Mouse (Mus musculus) right cerebral cortex, postnatal 10 days (tissue): ENCODE results near the gene Ube2c.
A peak's percentile ranks its signal among the peaks of the same experiment; 100 is the strongest.
"Not testable (repeated sequence)": the region's sequence is repeated elsewhere in the genome, so short reads cannot be mapped to it uniquely, and the experiment has no call there.

Experiments
- DNase-seq, 2 experiments: peaks; one replicate each; pipeline ENCODE4 v3.0.0; 2021; ENCODE audit warnings: low spot score in 2 of 2

Gene Ube2c

DNA sequence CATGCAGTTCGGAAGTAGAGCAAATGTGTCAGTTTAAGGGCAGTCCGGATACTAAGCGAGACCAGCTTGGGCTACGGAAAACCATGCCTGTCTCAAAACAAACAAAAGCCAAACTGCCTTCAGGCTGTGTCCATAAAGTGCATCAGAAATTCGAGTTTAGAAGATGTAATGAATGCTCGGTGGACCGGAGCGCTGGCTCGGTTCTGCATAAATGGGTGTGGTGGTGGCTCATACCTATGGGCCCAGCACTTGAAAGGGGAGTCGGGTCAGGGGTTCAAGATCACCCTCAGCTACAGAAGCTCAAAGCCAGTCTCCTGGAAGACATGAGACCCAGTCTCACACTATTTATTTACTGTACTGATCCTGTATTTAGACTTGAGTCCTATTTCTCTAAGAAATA is 18.1 kb downstream of the Ube2c start:
- no peak for DNase-seq

DNA sequence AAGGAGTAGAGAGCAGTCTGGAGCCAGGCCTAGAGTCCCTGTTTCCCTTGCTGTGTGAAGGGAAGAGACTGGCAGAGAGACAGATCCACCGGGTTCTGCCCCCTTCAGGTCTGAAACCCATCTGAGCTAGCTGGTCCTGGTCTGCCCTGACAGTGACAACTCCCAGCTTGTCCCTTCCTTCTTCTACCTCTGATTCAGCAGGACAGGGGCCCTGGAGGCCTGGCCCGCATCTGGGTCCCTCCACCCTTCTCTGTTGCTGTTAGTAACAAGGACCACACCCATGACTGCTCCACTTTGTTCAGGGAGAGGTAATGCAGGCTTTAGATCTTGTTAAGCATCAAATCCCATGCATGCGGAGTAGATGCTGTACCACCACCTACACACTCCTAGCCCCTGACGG is 18.7 kb downstream of the Ube2c start:
- no peak for DNase-seq

DNA sequence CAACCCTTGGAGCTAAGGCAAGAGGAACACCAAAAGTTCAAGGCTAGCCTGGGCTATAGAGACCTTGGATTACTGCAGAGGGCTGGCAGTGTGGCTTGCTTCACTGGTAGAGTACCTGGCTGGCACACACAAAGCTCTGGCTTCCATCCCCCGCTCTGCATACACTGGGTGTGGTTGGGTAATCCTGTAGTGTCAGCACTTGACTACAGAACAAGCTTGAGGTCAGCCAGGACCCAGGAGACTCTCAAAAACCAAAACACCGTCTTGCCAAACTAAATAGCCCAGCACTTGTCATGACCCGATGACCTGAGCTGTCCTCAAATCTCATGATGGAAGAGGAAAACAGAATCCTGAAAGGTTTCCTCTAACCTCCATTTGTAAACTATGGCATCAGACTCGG is 20.8 kb downstream of the Ube2c start:
- DNase-seq: no peak

DNA sequence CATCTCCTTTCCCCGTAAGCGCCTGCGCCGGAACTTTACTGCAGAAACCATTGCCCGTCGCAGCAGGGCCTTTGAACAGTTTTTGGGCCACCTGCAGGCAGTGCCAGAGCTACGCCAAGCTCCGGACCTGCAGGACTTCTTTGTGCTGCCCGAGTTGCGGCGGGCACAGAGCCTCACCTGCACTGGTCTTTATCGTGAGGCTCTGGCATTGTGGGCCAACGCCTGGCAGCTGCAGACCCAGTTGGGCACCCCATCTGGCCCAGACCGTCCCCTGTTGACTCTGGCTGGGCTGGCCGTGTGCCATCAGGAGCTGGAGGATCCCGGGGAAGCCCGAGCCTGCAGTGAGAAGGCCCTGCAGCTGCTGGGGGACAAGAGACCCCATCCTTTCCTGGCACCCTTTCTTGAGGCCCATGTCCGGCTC is 22.2 kb downstream of the Ube2c start:
- no peak for DNase-seq

DNA sequence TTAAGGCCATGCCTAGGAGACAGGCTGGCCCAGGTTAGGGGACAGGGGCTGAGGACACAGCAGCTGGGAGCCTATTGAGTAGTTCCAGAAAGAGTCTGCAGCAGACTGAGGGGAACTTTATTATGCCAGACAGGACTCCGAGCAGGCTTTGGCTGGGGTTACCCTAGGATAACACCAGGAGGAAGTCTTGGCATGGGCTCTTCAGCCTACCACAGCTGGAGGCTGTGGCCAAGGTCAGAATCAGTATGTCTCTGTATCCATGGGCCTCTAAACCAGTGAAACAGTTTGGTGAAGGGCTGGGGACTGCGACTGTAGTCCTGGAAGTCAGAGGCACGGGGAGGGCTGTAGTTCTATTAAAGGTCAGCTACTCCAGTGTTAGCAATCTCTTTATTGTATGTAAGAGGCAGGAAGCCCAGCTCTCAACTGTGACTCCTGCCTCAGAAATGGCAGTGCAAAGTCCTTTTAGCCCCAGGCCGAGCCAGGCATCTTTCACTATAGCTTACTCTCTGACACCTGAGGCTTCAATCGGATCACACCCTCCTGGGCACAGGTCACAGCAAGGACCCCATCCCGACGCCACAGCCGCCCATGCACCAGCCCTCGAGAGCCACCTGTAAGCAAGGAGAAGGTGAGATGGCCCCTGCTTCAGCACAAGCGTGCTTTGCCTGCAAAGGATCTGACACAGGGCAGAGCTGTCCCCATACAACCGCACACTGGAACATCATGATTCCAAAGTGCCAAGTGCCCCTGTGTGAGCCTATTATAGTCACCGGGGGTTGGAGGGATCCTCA is 22.9 kb downstream of the Ube2c start:
- DNase-seq: no peak

DNA sequence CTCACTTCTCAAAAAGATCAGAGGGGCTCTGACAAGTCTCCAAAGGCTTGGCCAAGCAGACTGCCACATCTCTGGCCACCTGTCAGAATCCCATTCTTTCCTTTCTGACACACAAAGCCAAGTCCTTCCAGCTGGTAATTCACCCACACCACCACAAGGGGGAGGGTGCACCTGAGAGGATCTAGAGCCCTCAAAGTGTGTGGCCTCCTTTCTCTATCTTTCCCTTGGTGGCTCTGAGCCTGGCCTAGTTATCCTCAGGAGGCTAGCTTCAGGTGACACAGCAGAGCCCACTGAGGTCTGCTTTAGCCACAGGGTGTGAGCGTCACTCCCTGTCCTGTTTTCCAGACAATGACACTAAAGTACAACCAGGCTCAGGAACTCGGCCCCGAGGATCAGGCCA is 23.5 kb downstream of the Ube2c start:
- peak; percentile 47 to 60 for DNase-seq

DNA sequence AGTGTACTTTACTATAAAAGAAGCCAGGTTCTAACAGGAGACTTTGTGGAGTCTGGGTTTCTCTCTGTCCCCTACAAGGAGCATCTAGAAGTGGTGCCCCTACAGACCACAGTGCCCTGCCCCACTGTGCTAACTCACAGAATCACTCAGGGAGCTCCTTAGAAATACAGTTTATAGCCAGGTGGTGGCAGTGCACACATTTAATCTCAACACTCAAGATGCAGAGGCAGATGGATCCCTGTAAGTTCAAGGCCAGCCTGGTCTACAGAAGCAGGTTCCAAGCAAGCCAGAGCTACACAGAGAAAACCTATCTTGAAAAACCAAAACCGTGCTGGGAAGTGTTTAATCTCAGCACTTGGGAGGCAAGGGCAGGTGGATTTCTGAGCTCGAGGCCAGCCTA is 24.1 kb downstream of the Ube2c start:
- no peak for DNase-seq

DNA sequence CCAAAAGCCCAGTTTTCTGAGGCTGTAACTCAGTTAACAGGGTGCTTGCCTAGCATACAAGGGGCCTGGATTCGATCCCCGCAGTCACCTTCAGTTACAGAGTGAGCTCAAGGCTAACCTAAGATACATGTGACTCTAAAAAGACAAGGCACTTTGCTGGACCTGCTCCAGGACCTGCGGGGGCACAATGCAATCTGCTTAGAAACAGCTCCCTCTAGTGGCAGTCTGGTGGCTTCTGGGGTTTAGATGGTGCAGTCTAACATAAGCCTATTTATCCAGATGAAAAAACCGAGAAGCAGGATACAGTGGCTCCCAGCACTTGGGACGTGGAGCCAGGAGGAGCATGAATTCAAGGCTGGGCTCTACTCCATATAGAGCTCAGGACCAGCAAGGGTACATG is 24.6 kb downstream of the Ube2c start:
- peak; percentile 89 to 90 for DNase-seq

DNA sequence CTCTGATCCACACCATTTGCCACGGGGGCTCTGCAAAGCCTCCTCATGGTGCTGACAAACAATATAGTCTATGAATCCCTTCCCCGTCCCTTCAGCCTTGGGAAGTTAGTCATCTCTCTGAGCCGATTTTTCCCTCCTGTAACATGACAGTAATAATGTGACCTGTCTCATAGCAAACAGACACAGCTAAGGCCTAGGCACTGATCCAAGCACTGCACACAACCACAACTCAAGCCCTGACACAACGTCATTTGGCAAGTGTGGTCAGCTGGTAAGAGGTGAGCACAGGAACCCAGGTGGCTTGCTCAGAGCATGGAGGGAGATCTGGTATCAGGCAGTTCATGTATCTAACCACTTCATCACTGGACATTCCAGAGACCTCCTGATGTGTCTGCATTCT is 26.2 kb downstream of the Ube2c start:
- DNase-seq: no peak

DNA sequence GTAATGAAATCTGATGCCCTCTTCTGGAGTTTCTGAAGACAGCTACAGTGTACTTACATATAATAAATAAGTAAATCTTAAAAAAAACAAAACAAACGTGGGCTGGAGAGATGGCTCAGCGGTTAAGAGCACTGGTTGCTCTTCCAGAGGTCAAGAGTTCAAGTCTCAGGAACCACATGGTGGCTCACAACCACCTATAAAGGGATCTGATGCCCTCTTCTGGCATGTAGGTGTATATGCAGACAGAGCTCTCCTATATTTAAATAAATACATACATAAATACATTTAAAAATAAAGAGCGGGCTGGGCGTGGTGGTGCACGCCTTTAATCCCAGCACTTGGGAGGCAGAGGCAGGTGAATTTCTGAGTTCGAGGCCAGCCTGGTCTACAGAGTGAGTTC is 28.9 kb downstream of the Ube2c start:
- DNase-seq: not testable (repeated sequence)

DNA sequence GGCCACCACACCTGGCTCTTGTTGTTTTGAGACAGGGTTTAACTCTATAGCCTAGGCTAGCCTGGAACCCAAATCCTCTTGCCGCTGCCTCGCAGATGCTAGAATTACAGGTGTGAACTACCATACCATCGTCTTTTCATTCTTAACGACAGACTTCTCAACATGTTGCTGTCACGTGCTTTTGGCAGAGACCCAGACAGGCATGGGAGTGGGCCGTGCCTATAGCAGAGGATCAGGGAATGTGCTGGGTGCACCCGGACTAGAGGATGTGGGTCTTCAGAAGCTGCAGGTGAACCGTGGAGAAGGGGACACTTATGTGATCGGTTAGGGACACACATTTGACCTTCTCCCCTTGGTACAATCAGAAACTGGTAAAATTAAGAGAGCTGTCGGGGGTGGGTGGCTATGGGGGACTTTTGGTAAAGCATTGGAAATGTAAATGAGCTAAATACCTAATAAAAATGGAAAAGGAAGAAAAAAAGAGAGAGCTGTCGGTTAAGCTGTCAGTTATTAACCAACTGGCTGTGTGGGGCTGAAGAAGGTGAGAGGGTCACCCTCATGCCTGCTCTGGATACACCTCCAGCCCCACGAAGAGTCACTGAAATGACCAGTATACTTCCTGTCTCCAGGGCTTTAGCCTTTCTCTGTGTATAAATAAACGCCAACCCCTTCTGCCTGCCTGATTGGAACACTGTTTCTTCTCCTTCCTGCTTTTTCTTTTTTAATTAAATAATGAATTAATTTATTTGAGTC is 30.7 kb downstream of the Ube2c start:
- DNase-seq: no peak

DNA sequence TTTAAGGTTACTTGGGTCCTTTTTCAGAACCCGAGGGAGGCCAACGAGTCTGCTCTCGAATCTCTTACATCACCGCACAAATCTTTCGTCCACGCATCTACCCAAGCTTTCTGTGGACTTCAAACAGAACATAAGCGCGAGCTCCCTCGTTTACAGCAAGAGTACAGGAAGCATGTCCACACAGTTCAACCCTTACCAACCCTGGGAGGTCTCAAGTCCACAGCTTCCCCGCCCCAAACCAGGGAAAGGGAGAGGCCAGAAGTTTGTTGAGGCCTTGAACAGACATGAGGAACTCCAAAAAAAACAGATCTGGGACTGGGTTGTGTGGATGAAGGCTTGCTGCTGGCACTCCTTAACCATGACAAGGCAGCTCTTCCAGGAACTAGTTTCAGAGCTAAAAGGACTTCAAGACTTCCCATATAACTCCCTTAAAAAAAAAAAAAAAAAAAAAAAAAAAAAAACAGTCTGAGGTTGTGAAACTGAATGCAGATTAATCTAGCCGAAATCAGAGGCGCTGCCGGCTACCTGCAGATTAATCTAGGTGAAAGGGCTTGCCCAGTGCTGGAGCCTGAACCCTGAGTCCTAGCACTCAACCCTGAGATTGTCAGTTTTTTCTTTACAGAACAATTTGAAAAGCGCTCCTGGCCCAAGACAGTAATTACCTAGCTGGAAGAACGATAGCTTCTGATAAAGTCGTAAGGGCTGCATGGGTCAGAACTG is 33.7 kb downstream of the Ube2c start:
- DNase-seq: no peak

DNA sequence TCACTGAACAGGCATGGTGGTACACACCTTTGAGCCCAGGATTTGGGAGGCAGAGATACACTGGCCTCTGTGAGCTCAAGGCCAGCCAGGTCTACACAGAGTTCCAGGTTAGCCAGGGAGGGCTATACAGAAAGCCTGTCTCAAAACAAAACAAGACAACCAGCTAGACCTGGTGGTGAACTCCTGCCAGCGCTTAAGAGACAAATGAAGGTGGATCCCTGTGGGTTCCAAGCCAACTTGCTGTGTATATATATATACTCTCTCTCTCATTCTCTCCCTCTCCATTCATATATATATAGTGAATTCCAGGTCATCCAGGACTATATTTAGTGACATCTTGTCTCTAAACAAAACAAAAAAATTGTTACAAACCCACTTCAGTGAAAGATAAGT is 34.2 kb downstream of the Ube2c start:
- DNase-seq: no peak

DNA sequence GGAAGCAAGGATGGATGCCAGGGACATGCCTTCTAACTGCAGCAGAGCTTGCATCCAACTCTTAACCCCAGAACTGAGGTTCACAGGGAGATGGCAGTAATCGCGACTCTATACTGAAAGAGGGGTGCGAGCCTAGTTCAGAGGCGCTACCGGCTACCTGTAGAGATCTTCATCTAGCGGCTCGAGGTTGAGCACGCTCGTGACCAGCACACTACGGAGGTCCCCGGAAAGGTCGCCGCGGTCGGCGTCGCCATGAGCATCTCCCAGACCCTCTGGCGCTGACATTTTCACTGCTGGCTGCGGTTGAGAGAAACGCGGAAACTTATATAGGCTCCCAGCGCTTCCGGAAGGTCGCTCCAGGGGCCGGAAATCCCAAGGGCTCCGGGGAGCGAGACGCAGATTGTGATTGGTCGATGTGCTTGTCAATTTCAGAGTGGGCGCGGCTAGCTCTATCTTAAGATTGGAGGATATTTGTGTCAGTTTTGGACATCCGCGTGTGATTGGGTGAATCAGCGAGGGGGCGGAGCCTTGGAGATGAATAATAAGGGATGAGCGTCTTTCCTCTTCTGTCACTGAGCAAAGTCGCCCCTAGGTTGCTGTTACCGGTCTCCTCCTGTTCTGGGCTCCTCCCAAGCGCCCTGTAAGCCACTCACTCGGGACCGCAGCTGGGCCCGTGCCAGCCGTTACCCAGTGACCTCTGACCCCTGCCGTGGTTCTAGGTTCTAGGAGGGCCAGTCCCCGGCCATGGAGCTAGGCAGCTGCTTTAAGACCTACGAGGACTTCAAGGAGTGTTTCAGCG is 35.0 kb downstream of the Ube2c start, which contains the start of the genes Acot8 and Zswim3:
TSS of gene Acot8 (minus strand) at position 350 of the 799 bp plus-strand sequence.
TSS of gene Zswim3 (plus strand) at position 566 of the 799 bp plus-strand sequence.
- DNase-seq: peak; percentile 99

DNA sequence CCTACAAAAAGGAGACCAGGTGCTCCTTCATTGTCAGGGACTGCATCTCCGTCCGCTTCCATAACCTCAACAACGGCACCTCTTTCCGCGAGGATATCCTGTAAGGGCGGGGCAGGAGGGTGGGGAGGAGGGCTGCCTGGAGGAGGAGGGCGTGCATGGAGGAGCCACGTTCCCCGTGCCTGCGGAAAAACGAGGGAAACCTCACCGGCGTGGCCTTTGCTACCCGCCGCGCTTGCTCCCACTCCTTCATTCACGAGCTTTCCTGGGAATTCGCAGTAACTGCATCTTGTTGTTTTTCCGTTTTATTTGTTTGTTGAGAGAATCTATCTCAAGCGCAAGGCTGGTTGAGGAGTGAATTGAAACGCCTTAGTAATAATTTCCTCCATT is 35.6 kb downstream of the Ube2c start:
- DNase-seq: no peak

DNA sequence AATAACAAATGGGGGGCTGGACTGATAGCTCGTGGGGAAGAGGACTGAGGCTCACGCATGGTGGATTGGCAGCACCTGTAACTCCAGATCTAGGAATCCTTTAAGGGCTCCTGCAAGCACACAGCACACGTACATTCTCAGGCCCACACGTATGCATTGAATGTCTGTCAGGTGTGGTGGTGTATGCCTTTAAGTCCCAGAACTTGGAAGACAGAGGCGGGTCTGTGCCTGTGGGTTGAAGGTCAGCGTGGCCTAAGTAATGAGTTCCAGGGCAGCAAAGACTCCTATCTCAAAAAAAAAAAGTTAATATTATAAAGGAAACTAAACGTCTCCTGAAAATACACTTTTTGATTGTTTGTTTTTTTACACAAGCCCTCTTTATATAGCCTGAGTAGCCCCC is 36.9 kb downstream of the Ube2c start:
- no peak for DNase-seq

DNA sequence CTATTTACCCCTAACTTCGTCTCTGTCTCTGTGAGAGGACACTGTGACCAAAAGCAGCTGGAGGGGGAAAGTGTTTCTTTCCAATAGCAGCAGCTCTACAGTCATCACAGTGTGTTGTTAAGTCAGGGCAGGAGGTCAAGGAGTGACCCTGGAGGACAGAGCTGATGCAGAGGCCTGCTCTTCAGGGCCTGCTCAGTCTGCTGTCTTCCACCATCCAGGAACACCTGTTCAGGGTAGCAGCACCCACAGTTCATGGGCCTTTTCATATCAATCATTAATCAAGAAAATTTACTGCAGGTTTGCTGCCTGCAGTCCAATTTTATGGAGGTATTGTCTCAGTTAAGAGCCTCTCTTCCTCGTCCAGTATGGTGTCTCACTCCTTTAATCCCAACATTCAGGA is 43.9 kb downstream of the Ube2c start:
- DNase-seq: no peak

DNA sequence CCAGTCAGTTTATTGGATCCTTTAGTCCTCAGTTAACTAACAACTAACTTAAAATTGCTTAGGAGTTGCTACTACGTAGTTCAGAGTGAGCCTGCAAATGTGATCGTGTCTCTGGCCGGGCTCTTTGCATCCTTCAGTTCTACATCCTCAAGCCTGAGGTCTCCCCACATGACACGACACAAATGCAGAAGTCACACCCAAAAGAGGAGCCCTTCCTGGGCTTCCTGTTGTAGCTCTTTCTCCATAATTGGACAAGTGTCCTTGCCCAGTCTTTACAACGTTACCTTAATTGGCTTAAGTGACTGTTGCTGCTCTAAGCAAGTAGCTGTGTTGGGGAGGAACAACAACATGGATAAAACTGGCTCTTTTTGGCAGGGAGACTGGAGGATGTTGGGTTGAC is 45.6 kb downstream of the Ube2c start:
- DNase-seq: no peak

DNA sequence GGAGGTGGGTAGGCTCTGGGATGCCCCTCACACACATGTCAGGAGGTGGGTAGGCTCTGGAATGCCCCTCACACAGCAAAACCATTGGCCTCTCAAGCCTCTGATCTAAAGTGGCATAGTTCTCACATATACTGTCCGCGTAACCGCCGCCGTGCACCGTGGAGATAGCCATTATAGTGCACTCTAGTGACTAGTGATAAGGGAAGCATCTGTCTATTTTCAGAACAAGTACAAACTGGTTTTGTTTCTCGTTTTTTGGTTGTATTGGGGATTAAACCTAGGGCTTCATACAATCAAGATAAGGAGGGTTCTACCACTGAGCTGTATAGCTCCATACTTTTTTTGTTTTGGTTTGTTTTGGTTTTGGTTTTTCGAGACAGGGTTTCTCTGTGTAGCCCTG is 46.1 kb downstream of the Ube2c start:
- no peak for DNase-seq

DNA sequence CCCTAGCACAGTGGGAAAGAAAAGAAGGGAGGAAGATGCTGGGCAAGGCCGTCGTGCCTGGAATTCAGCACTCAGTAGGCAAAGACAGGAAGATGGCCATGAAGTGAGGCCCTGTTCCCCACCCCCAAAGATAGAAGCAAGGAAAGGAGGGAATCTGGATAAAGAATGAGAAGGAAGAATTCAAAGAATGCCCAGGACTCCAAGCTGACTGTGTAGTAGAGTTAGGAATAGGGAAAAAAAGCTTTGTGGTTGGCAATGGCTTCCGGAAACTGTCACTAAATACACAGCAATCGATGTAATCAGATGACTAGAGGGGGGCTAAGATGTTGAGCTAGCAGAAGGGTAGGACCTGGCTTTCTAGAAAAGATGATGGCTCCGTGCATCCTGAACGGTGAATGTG is 47.5 kb downstream of the Ube2c start:
- DNase-seq: no peak

DNA sequence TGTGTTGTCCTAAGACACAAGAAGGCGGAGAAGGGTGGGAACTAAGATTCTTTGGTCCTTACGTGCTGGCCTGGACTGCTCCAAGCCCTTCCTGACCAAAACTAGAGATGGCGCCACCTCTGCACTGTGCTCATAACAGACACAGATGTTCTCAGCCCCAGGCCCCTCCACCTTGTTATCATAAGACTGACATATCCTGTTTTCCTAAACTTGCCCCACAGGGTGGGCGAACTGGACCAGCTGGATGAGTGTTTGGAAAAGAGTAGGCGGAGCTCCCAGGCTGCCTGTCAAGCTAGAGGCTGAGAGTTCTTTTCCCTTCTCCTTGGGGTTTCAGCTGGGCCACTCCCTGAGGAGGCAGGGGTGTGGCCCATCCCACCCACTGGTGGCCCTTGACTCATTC is 48.0 kb downstream of the Ube2c start:
- no peak for DNase-seq

DNA sequence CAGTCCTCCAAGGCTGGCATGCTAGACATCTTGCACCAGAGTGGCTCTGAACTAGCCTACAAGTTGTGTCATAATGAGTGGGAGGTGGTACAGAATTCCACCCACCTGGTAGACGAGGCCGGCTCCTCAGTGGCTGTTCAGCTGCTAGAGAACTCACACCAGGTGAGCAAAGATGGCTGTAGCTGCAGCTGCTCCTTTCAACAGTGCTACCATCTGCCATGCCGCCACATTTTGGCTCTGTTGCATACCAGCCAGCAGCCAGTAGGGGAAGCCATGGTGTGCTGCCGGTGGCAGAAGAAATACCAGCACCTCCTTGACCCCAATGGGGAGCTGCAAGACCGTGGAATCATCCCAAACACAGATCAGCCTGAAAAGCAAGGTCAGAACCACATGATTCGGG is 51.4 kb downstream of the Ube2c start:
- peak in 1 of 2 experiments; percentile 35 for DNase-seq
